Mouse (Mus musculus) hindbrain, embryonic 16.5 days (tissue): ENCODE results near the gene Grk3. TPM values are rescaled to one million over a fixed set of nuclear protein-coding genes. Genes with fewer than 3 reads are reported as not detected.

Experiments used
- ATAC-seq: fragments of 200-750 bp; cut with Nextera tagmentation; 2 replicates; pipeline ENCODE4 v1.8.0; 2017; ENCODE audit warnings: moderate TSS enrichment, moderate library complexity
- H3K27ac ChIP-seq: fragments of 300-500 bp; sonication (generic); 2 replicates; pipeline ENCODE4 v1.5.1; 2014; ENCODE audit warnings: low read depth, mild to moderate bottlenecking, control low read depth, low read length, moderate library complexity
- H3K27me3 ChIP-seq: fragments of 300-500 bp; sonication (generic); replicated peaks from 2 replicates; pipeline ENCODE4 v1.6.1; 2014; ENCODE audit warnings: low read length; ENCODE audit not compliant: control insufficient read depth, insufficient read depth
- H3K36me3 ChIP-seq: fragments of 300-500 bp; sonication (generic); 2 replicates; pipeline ENCODE4 v1.6.1; 2014; ENCODE audit warnings: mild to moderate bottlenecking, low read length, moderate library complexity, mixed read lengths; ENCODE audit not compliant: control insufficient read depth, insufficient read depth
- H3K4me1 ChIP-seq: fragments of 300-500 bp; sonication (generic); 2 replicates; pipeline ENCODE4 v1.6.1; 2014; ENCODE audit warnings: low read depth, low read length; ENCODE audit not compliant: control insufficient read depth, insufficient read depth
- H3K4me2 ChIP-seq: fragments of 300-500 bp; sonication (generic); 2 replicates; pipeline ENCODE4 v1.6.1; 2014; ENCODE audit warnings: mild to moderate bottlenecking, low read length, control low read depth, moderate library complexity
- H3K4me3 ChIP-seq: fragments of 300-500 bp; sonication (generic); 2 replicates; pipeline ENCODE4 v1.5.1; 2014; ENCODE audit warnings: mild to moderate bottlenecking, low read length, control low read depth, moderate library complexity
- H3K9ac ChIP-seq: fragments of 300-500 bp; sonication (generic); 2 replicates; pipeline ENCODE4 v1.6.1; 2014; ENCODE audit warnings: low read depth, mild to moderate bottlenecking, control low read depth, low read length, moderate library complexity
- H3K9me3 ChIP-seq: fragments of 300-500 bp; sonication (generic); 2 replicates; pipeline ENCODE4 v1.6.1; 2014; ENCODE audit warnings: mild to moderate bottlenecking, low read length, moderate library complexity; ENCODE audit not compliant: control insufficient read depth
- WGBS: fragments of 180-500 bp; shearing (Covaris S2); extraction: QIAGEN DNeasy Blood & Tissue Kit; methylation state at CpG from one replicate; pipeline ENCODE4 v1.1.7; 2014; 5-methylcytosine and 5-hydroxymethylcytosine counted together
- polyA plus RNA-seq: library from polyadenylated mRNA; unstranded; fragments of >200 nt; fragmentation: Nextera tagmentation; extraction: Ambion mirVana; gene quantifications from 2 replicates; pipeline ENCODE4 v1.2.1, GENCODE M21; 2015

Grk3 gene
- polyA plus RNA-seq, 1 experiment from 2014 or later, result 30.8 TPM

DNA sequence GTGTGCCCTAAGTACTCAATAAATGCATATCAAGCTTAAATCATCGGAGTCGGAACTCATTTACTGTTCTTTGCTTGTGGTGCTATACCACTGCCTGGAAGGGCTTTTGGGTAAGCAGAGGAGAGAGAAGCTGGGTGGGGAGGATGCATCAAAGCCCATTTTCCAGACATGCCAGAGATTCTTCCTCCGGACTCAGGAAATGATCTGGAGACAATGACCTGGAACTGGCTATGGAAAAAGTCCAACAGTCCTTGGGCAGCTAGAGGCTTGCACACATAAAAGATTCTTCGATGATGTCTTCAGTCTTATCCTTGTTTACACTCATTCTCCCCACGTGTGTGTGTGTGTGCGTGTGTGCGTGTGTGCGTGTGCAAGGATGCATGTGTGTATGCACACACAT lies 80.2 kb downstream of the Grk3 start:
- WGBS, result 88% methylated on average over 8 of the region's 8 CpGs
- Histone ChIP-seq H3K4me2 (no peak overlapping the region), H3K27me3 (no peaks in the 10 kb centered on the region), H3K36me3 (no peaks in the 10 kb centered on the region), H3K9ac (no peak overlapping the region), H3K4me1 (no peaks in the 10 kb centered on the region), H3K4me3 (no peak overlapping the region), H3K9me3 (no peaks in the 10 kb centered on the region), H3K27ac (no peak overlapping the region)
- ATAC-seq, result no peak

DNA sequence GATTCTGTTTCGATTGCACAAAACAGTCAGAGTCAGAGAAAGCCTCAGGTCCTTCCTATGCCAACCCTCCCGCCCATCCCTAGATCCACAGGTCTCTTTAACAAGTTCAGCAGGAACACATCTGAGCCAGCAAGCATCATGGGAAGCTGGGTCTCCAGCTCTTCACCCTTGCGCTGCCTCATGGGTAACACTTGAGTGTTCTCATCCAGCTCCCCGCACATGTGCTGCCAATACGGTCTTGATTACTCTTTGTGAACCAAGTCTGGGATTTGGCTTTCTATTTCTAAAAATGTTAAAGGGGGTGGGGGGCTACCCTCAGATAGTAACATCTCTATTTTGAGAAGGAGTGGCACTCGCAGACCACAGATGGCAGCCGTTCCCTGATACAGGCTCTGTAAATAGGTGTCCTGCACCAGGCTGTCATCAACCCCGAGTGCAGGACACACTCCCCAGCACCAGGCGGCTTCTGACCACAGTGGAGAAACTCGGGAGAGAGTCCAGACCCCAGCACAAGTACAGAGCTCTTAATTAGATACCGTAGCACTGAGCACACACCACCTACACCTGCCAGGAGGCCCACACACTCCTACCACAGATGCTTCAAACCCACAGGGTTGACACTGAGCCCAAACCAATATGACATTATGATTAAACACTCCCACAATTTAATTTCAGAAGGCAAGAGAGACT lies 82.6 kb downstream of the Grk3 start:
- Histone ChIP-seq H3K9me3 (no peaks in the 10 kb centered on the region), H3K4me3 (no peak overlapping the region), H3K4me1 (no peaks in the 10 kb centered on the region), H3K27ac (no peak overlapping the region), H3K27me3 (no peaks in the 10 kb centered on the region), H3K9ac (no peak overlapping the region), H3K36me3 (no peaks in the 10 kb centered on the region), H3K4me2 (no peak overlapping the region)
- 81% methylated on average over 11 of the region's 11 CpGs for WGBS
- peak; percentile 63; the same call in 1 of the 2 replicates for ATAC-seq

DNA sequence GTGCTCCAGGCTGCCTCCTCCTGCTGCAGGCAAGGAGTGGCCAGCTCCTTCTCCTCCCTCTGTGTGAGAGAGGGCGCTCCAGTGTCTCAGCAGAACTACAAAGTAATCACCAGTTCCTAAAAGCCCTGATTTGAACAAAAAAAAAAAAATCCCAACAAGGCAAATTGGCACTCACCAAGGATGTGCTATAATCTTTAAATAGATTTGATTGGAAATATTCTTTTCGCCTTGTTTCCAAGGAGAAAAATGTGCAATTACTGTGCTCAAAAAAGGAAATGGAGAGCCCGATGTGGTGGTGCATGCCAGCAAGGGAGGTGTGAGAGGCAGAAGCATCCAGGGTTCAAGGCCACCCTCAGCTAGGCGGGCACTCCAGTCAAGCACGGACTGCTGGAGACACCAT lies 83.7 kb downstream of the Grk3 start:
- H3K9ac ChIP-seq, result no peak overlapping the region
- ATAC-seq, result no peak
- no peaks in the 10 kb centered on the region for H3K9me3 ChIP-seq
- H3K27ac ChIP-seq, result no peak overlapping the region
- no peak overlapping the region for H3K4me2 ChIP-seq
- no peaks in the 10 kb centered on the region for H3K4me1 ChIP-seq
- 74% methylated on average over 5 of the region's 5 CpGs for WGBS
- H3K36me3 ChIP-seq, result no peaks in the 10 kb centered on the region
- no peaks in the 10 kb centered on the region for H3K27me3 ChIP-seq
- no peak overlapping the region for H3K4me3 ChIP-seq

GRCm38 (mm10) chr5:112928201-112928881 lies 87.2 kb downstream of the Grk3 start:
- no peak for ATAC-seq
- H3K4me2 ChIP-seq, result no peak overlapping the region
- no peak overlapping the region for H3K27ac ChIP-seq
- H3K4me1 ChIP-seq, result no peaks in the 10 kb centered on the region
- H3K4me3 ChIP-seq, result no peak overlapping the region
- no peaks in the 10 kb centered on the region for H3K27me3 ChIP-seq
- 52% methylated on average over 10 of the region's 10 CpGs for WGBS
- no peak overlapping the region for H3K9ac ChIP-seq
- H3K36me3 ChIP-seq, result no peaks in the 10 kb centered on the region
- no peaks in the 10 kb centered on the region for H3K9me3 ChIP-seq

- Histone ChIP-seq H3K9me3 (no peaks in the 10 kb centered on the region), H3K4me2 (no peak overlapping the region), H3K36me3 (no peaks in the 10 kb centered on the region), H3K27ac (no peak overlapping the region), H3K9ac (no peak overlapping the region), H3K27me3 (no peaks in the 10 kb centered on the region), H3K4me3 (no peak overlapping the region), H3K4me1 (no peaks in the 10 kb centered on the region)
- WGBS, result 95% methylated on average over 5 of the region's 5 CpGs
- no peak for ATAC-seq
Measured at GRCm38 (mm10) chr5:112925422-112925821, 90.2 kb downstream of the Grk3 start.

DNA sequence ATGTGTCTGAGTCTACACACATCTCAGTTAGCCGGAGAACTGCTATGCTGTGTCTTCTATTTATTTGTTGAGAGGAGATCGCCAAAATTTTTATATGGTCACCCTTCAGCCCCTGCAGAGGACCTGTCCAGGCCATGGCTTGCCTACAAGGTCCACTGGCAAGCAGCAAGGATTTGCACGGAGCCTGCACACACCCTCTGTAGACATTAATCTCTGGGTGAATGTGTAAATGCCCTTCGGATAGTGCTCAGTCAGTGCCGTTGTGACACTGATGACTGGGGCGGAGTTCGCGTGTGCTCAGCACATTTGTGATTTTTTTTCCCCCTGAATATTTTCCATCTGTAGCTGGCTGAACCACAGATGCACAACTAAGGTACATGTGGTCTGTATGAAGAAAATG lies 90.8 kb downstream of the Grk3 start:
- WGBS, result 90% methylated on average over 8 of the region's 8 CpGs
- Histone ChIP-seq H3K27me3 (no peaks in the 10 kb centered on the region), H3K4me1 (no peaks in the 10 kb centered on the region), H3K27ac (no peak overlapping the region), H3K36me3 (no peaks in the 10 kb centered on the region), H3K9me3 (no peaks in the 10 kb centered on the region), H3K4me3 (no peak overlapping the region), H3K9ac (no peak overlapping the region), H3K4me2 (no peak overlapping the region)
- no peak for ATAC-seq

GRCm38 (mm10) chr5:112923841-112924240 lies 91.8 kb downstream of the Grk3 start:
- Histone ChIP-seq H3K27me3 (no peaks in the 10 kb centered on the region), H3K9me3 (no peaks in the 10 kb centered on the region), H3K4me1 (no peaks in the 10 kb centered on the region), H3K9ac (no peak overlapping the region), H3K27ac (no peak overlapping the region), H3K36me3 (no peaks in the 10 kb centered on the region), H3K4me3 (no peak overlapping the region), H3K4me2 (no peak overlapping the region)
- 98% methylated on average over 14 of the region's 14 CpGs for WGBS
- no peak for ATAC-seq

- H3K27me3 ChIP-seq, result no peaks in the 10 kb centered on the region
- H3K27ac ChIP-seq, result no peak overlapping the region
- no peaks in the 10 kb centered on the region for H3K9me3 ChIP-seq
- H3K4me2 ChIP-seq, result no peak overlapping the region
- H3K4me3 ChIP-seq, result no peak overlapping the region
- H3K4me1 ChIP-seq, result no peaks in the 10 kb centered on the region
- H3K9ac ChIP-seq, result no peak overlapping the region
- no peaks in the 10 kb centered on the region for H3K36me3 ChIP-seq
- ATAC-seq, result no peak
Measured at GRCm38 (mm10) chr5:112921914-112922313, 93.7 kb downstream of the Grk3 start.

DNA sequence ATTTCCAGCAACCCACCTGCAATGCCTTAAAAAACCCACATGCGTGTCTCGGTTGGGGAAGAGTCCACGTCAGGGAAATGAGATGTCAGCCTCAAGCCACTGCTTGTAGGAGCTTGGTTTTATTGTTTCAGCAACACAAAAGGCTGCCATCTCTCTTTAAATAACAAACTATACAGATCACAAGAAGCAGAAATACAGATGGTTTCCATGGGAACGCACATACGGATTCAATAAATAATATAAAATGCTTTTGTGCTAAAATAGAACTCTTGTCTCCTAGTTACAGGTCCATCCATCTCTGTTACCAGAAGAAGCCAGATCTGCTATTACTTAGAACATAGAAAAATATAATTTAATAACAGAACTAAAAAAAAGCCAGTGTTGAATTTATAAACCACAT lies 105.2 kb downstream of the Grk3 start:
- 43% methylated on average over 5 of the region's 5 CpGs for WGBS
- H3K27ac ChIP-seq, result peak overlapping the region; percentile 33; the same call in 1 of the 2 replicates
- H3K36me3 ChIP-seq, result 0 out of 2 replicates have a peak, but pooled peaks cover 2% of the 10 kb centered on the region
- no peak overlapping the region for H3K9ac ChIP-seq
- H3K4me2 ChIP-seq, result no peak overlapping the region
- no peak overlapping the region for H3K4me3 ChIP-seq
- no peaks in the 10 kb centered on the region for H3K9me3 ChIP-seq
- H3K4me1 ChIP-seq, result peaks cover 7% of the 10 kb centered on the region; the same call in 1 of the 2 replicates
- no peaks in the 10 kb centered on the region for H3K27me3 ChIP-seq
- ATAC-seq, result peak; percentile 40; the same call in 1 of the 2 replicates
